20 mouse cellular contexts compared by ENCODE assay signal in genomic region chr9:102539699-102540098, GRCm38 (mm10). TPM values are rescaled to one million over a fixed set of nuclear protein-coding genes. Genes with fewer than 3 reads are reported as not detected.
DNase-seq lines count a peak whose midpoint lies in the region; ATAC-seq and TF ChIP-seq lines count a peak whose summit lies in the region.
"Had no signal": no experiment of that assay in that cellular context is flagged by ENCODE, and none has a peak within 500 bp of the region (broad histone marks: within the 10 kb centered on the region; RNA-seq: fewer than 3 reads in every experiment).

No protein-coding gene starts in this region.

- no peak overlapping the region for H3K27ac ChIP-seq in gastrocnemius, adult 2 months
- H3K27ac ChIP-seq: embryonic facial prominence, embryonic 13.5 days; hindbrain, embryonic 15.5 days; limb, embryonic 15.5 days; stomach, embryonic 15.5 days had no signal

- peak; percentile 11 for DNase-seq in gastrocnemius, adult 2 months
- DNase-seq in gastrocnemius, postnatal 36 days, result no peak
- peak; percentile 86 for DNase-seq in naive thymus-derived CD4-positive, alpha-beta T cell, adult 2 months (ENCODE audit: low read depth)
- peak; percentile 68 for DNase-seq in thymus, postnatal 25 days
- DNase-seq in left cerebral cortex, postnatal 4 days, result no peak
- DNase-seq in adrenal gland, adult (ENCODE audit: inconsistent age in 2 of 2, low spot score in 1 of 2), result no peak
- no peak for DNase-seq in cerebellum, postnatal 10 days
- DNase-seq: adrenal gland, adult 8-10 months; gastrocnemius, postnatal 25 days; heart, postnatal 14 days; kidney, adult 11 months; kidney, postnatal 14 days; lung, postnatal 14 days; retina, postnatal 1 day had no signal

- TF ChIP-seq CTCF in gastrocnemius, adult 2 months (IDR thresholded peaks at IDR 0.05), result no peak

- ATAC-seq in activated CD4-positive, CD25-positive, alpha-beta regulatory T cell, adult 4 months, result peak; percentile 95

- no peak overlapping the region for H3K4me3 ChIP-seq in gastrocnemius, adult 2 months
- H3K4me3 ChIP-seq: embryonic facial prominence, embryonic 13.5 days; hindbrain, embryonic 15.5 days; limb, embryonic 15.5 days; stomach, embryonic 15.5 days had no signal

- intact Hi-C loops in gastrocnemius, adult 2 months (cut with DNase I), result no loop called here
- intact Hi-C loops in gastrocnemius, postnatal 36 days (cut with DNase I), result no loop called here
- intact Hi-C loops in left cerebral cortex, postnatal 4 days (cut with DNase I), result loop anchor here (10.0 kb wide), 3 partner anchors 185 to 1225 kb away; partner anchors contain the start of gene Ephb1

RNA-seq across cellular contexts. Expression of gene Ky, which starts 34.1 kb away (rescaled TPM):
- total RNA-seq in gastrocnemius, adult 2 months (2021), result 100 to 1,000 TPM in 1 of 2 experiments, 10 to 100 TPM in 1; 97.3 to 101 TPM
- 10 to 100 TPM; 78.9 to 87.7 TPM for total RNA-seq in gastrocnemius, postnatal 36 days (2021)
- under 1 TPM in 1 of 2 experiments, not detected in 1; 0.09 TPM for polyA plus RNA-seq in activated CD4-positive, CD25-positive, alpha-beta regulatory T cell, adult 4 months (2017; shearing (Covaris generic))
- total RNA-seq in left cerebral cortex, postnatal 4 days (2021), result 1 to 10 TPM; 1.7 to 2.2 TPM
- total RNA-seq: MEL had no signal

Comparison
In these comparisons a context has a peak if more than half of its experiments do, and no peak if none do; other contexts are left out.
1. DNase-seq: peak in gastrocnemius, adult 2 months (single experiment), naive thymus-derived CD4-positive, alpha-beta T cell, adult 2 months (single experiment) and thymus, postnatal 25 days (single experiment); none in gastrocnemius, postnatal 36 days (0 of 2), left cerebral cortex, postnatal 4 days (single experiment), adrenal gland, adult (0 of 2) and cerebellum, postnatal 10 days (0 of 2).
2. RNA of gene Ky, which starts 34.1 kb away (total RNA-seq): 97.3 to 101 TPM in gastrocnemius, adult 2 months and 78.9 to 87.7 TPM in gastrocnemius, postnatal 36 days; 1.7 to 2.2 TPM in left cerebral cortex, postnatal 4 days; every median in the first group is over 10 times any median in the second.